Mouse (Mus musculus): ENCODE results near the gene Hes3. TPM values are rescaled to one million over a fixed set of nuclear protein-coding genes. Genes with fewer than 3 reads are reported as not detected.
A peak's percentile ranks its signal among the peaks of the same experiment; 100 is the strongest.

Gene Hes3
- polyA plus RNA-seq, 1 experiment from 2014 or later: 0.24 TPM

GRCm38 (mm10) chr4:152244545-152245522 is 46.6 kb downstream of the Hes3 start:
- 82% methylated on average over 11 of the region's 11 CpGs for WGBS
- Histone ChIP-seq H3K36me3 (peaks cover 7% of the 10 kb centered on the region; the same call in 1 of the 2 replicates), H3K27ac (replicated peaks) (0 out of 2 replicates have a peak overlapping the region, but pooled peaks have one; percentile 23)

GRCm38 (mm10) chr4:152243969-152244368 is 47.5 kb downstream of the Hes3 start:
- Histone ChIP-seq H3K4me2 (no peak overlapping the region), H3K9me3 (no peaks in the 10 kb centered on the region), H3K36me3 (peaks cover 14% of the 10 kb centered on the region; the same call in 1 of the 2 replicates), H3K9ac (no peak overlapping the region), H3K27me3 (no peaks in the 10 kb centered on the region), H3K27ac (replicated peaks) (no peak overlapping the region), H3K4me3 (no peak overlapping the region), H3K4me1 (replicated peaks) (peaks cover 24% of the 10 kb centered on the region)
- WGBS: 92% methylated on average over 8 of the region's 8 CpGs
- no peak for ATAC-seq (ENCODE audit: low read depth)

More at GRCm38 (mm10) chr4:152244545-152245522, 46.6 kb downstream of the Hes3 start:
- no peaks in the 10 kb centered on the region for H3K9me3 ChIP-seq
- H3K4me3 ChIP-seq: no peak overlapping the region
- H3K4me1 ChIP-seq (replicated peaks): peaks cover 24% of the 10 kb centered on the region
- H3K27me3 ChIP-seq: no peaks in the 10 kb centered on the region
- H3K9ac ChIP-seq: no peak overlapping the region
- ATAC-seq (ENCODE audit: low read depth): no peak
- H3K4me2 ChIP-seq: no peak overlapping the region

GRCm38 (mm10) chr4:152243241-152243891 is 48.1 kb downstream of the Hes3 start:
- H3K4me2 ChIP-seq: no peak overlapping the region
- H3K27ac ChIP-seq (replicated peaks): no peak overlapping the region
- H3K27me3 ChIP-seq: no peaks in the 10 kb centered on the region
- peaks cover 24% of the 10 kb centered on the region for H3K4me1 ChIP-seq (replicated peaks)
- no peaks in the 10 kb centered on the region for H3K9me3 ChIP-seq
- no peak for ATAC-seq (ENCODE audit: low read depth)
- peaks cover 19% of the 10 kb centered on the region; the same call in 1 of the 2 replicates for H3K36me3 ChIP-seq
- WGBS: 91% methylated on average over 9 of the region's 9 CpGs
- no peak overlapping the region for H3K4me3 ChIP-seq
- no peak overlapping the region for H3K9ac ChIP-seq

- WGBS: 80% methylated on average over 4 of the region's 4 CpGs
- ATAC-seq (ENCODE audit: low read depth): no peak
- Histone ChIP-seq H3K27me3 (no peaks in the 10 kb centered on the region), H3K9me3 (no peaks in the 10 kb centered on the region), H3K27ac (replicated peaks) (no peak overlapping the region), H3K36me3 (peaks cover 44% of the 10 kb centered on the region), H3K9ac (no peak overlapping the region), H3K4me2 (no peak overlapping the region), H3K4me3 (no peak overlapping the region), H3K4me1 (replicated peaks) (peaks cover 2% of the 10 kb centered on the region)
These were observed 51.5 kb downstream of the Hes3 start for GRCm38 (mm10) chr4:152239974-152240373.

Other genes with a start within 250 kb of the Hes3 start
- 9.9 and 10.7 TPM in 2 replicates for gene Plekhg5, start 219.2 kb downstream of the Hes3 start, polyA plus RNA-seq (2015; fragmentation: Nextera tagmentation; extraction: Ambion mirVana)
- gene Tnfrsf25, start 175.7 kb downstream of the Hes3 start, polyA plus RNA-seq (2015; fragmentation: Nextera tagmentation; extraction: Ambion mirVana): 0.84 and 1.8 TPM in 2 replicates
- gene Espn, start 139.3 kb downstream of the Hes3 start, polyA plus RNA-seq (2015; fragmentation: Nextera tagmentation; extraction: Ambion mirVana): 0.21 and 0.51 TPM in 2 replicates
- gene Hes2, start 132.8 kb downstream of the Hes3 start, polyA plus RNA-seq (2015; fragmentation: Nextera tagmentation; extraction: Ambion mirVana): 0.13 and 0.15 TPM in 2 replicates
- 316 and 346 TPM in 2 replicates for gene Acot7, start 113.5 kb downstream of the Hes3 start, polyA plus RNA-seq (2015; fragmentation: Nextera tagmentation; extraction: Ambion mirVana)
- 10.7 and 11.8 TPM in 2 replicates for gene Gpr153, start 17.4 kb downstream of the Hes3 start, polyA plus RNA-seq (2015; fragmentation: Nextera tagmentation; extraction: Ambion mirVana)
- gene Icmt, start 5.6 kb upstream of the Hes3 start, polyA plus RNA-seq (2015; fragmentation: Nextera tagmentation; extraction: Ambion mirVana): 17.9 and 21.7 TPM in 2 replicates
- gene Rnf207, start 27.3 kb upstream of the Hes3 start, polyA plus RNA-seq (2015; fragmentation: Nextera tagmentation; extraction: Ambion mirVana): 6.3 and 10.4 TPM in 2 replicates
- 198 and 217 TPM in 2 replicates for gene Rpl22, start 34.1 kb upstream of the Hes3 start, polyA plus RNA-seq (2015; fragmentation: Nextera tagmentation; extraction: Ambion mirVana)
- gene Chd5, start 47.0 kb upstream of the Hes3 start, polyA plus RNA-seq (2015; fragmentation: Nextera tagmentation; extraction: Ambion mirVana): 26.0 and 30.8 TPM in 2 replicates
- gene Nphp4, start 185.0 kb upstream of the Hes3 start, polyA plus RNA-seq (2015; fragmentation: Nextera tagmentation; extraction: Ambion mirVana): 4.9 and 5.4 TPM in 2 replicates
- gene Kcnab2, start 186.2 kb upstream of the Hes3 start, polyA plus RNA-seq (2015; fragmentation: Nextera tagmentation; extraction: Ambion mirVana): 29.3 and 32.6 TPM in 2 replicates

Data from neural tube, embryonic 13.5 days (tissue).